Mouse (Mus musculus) neural tube, embryonic 14.5 days (tissue): ENCODE data around the gene Pdia5. TPM values are rescaled to one million over a fixed set of nuclear protein-coding genes. Genes with fewer than 3 reads are reported as not detected.

Source experiments
- ATAC-seq: fragments of 200-750 bp; cut with Nextera tagmentation; 2 replicates; pipeline ENCODE4 v1.8.0; 2017; ENCODE audit warnings: low read depth, mild to moderate bottlenecking, moderate TSS enrichment, moderate library complexity
- H3K27ac ChIP-seq: fragments of 300-500 bp; sonication (generic); 2 replicates; pipeline ENCODE4 v1.5.1; 2014; ENCODE audit warnings: low read depth, mild to moderate bottlenecking, control low read depth, low read length, moderate library complexity, mixed read lengths
- H3K27me3 ChIP-seq: fragments of 300-500 bp; sonication (generic); 2 replicates; pipeline ENCODE4 v1.6.1; 2014; ENCODE audit warnings: low read length; ENCODE audit not compliant: control insufficient read depth, insufficient read depth
- H3K36me3 ChIP-seq: fragments of 300-500 bp; sonication (generic); 2 replicates; pipeline ENCODE4 v1.6.1; 2014; ENCODE audit warnings: low read length, mixed read lengths; ENCODE audit not compliant: control insufficient read depth, insufficient read depth
- H3K4me1 ChIP-seq: fragments of 300-500 bp; sonication (generic); 2 replicates; pipeline ENCODE4 v1.6.1; 2014; ENCODE audit warnings: low read length; ENCODE audit not compliant: control insufficient read depth, insufficient read depth
- H3K4me2 ChIP-seq: fragments of 300-500 bp; sonication (generic); 2 replicates; pipeline ENCODE4 v1.6.1; 2014; ENCODE audit warnings: mild to moderate bottlenecking, low read depth, low read length, control low read depth
- H3K4me3 ChIP-seq: fragments of 300-500 bp; sonication (generic); 2 replicates; pipeline ENCODE4 v1.5.1; 2014; ENCODE audit warnings: low read depth, low read length, control low read depth, mixed read lengths
- H3K9ac ChIP-seq: fragments of 300-500 bp; sonication (generic); replicated peaks from 2 replicates; pipeline ENCODE4 v1.6.1; 2014; ENCODE audit warnings: low read depth, mild to moderate bottlenecking, control low read depth, low read length, mixed read lengths
- H3K9me3 ChIP-seq: fragments of 300-500 bp; sonication (generic); 2 replicates; pipeline ENCODE4 v1.6.1; 2016; ENCODE audit warnings: low read length; ENCODE audit not compliant: control insufficient read depth
- WGBS: fragments of 180-500 bp; shearing (Covaris S2); extraction: QIAGEN DNeasy Blood & Tissue Kit; methylation state at CpG from one replicate; pipeline ENCODE4 v1.1.7; 2014; 5-methylcytosine and 5-hydroxymethylcytosine counted together
- microRNA-seq: library from miRNA; unstranded; fragments of <30 nt; microRNA quantifications from one replicate; pipeline ENCODE4, GENCODE M21; 2016
- polyA plus RNA-seq: library from polyadenylated mRNA; unstranded; fragments of >200 nt; fragmentation: Nextera tagmentation; extraction: Ambion mirVana; gene quantifications from 2 replicates; pipeline ENCODE4 v1.2.1, GENCODE M21; 2014

Pdia5 gene
- polyA plus RNA-seq, 1 experiment from 2014 or later = 3.2 TPM

- WGBS = 95% methylated on average over 2 of the region's 2 CpGs
- Histone ChIP-seq H3K36me3 (no peaks in the 10 kb centered on the region), H3K9me3 (no peaks in the 10 kb centered on the region), H3K4me2 (no peak overlapping the region), H3K4me3 (no peak overlapping the region), H3K27me3 (no peaks in the 10 kb centered on the region), H3K27ac (no peak overlapping the region), H3K9ac (no peak overlapping the region), H3K4me1 (no peaks in the 10 kb centered on the region)
- ATAC-seq = no peak
These were observed 128.5 kb downstream of the Pdia5 start for GRCm38 (mm10) chr16:35362221-35362620.

GRCm38 (mm10) chr16:35360593-35360992 lies 130.1 kb downstream of the Pdia5 start:
- no peak overlapping the region for H3K4me3 ChIP-seq
- H3K4me1 ChIP-seq = no peaks in the 10 kb centered on the region
- no peaks in the 10 kb centered on the region for H3K36me3 ChIP-seq
- no peak overlapping the region for H3K9ac ChIP-seq
- no peaks in the 10 kb centered on the region for H3K27me3 ChIP-seq
- no peak overlapping the region for H3K4me2 ChIP-seq
- 32% methylated on average over 6 of the region's 6 CpGs for WGBS
- no peak overlapping the region for H3K27ac ChIP-seq
- ATAC-seq = no peak
- no peaks in the 10 kb centered on the region for H3K9me3 ChIP-seq

GRCm38 (mm10) chr16:35357449-35357848 lies 133.2 kb downstream of the Pdia5 start:
- H3K27ac ChIP-seq = no peak overlapping the region
- H3K4me1 ChIP-seq = no peaks in the 10 kb centered on the region
- no peak for ATAC-seq
- no peak overlapping the region for H3K4me2 ChIP-seq
- no peaks in the 10 kb centered on the region for H3K9me3 ChIP-seq
- H3K9ac ChIP-seq = no peak overlapping the region
- H3K27me3 ChIP-seq = no peaks in the 10 kb centered on the region
- H3K36me3 ChIP-seq = no peaks in the 10 kb centered on the region
- no peak overlapping the region for H3K4me3 ChIP-seq
- WGBS = 80% methylated on average over 1 of the region's 1 CpGs

Small RNAs within 50 kb of the gene (microRNA-seq; reads per million reads assigned to microRNA genes)
- not detected for gene Gm25548

Other genes with a start within 250 kb of the Pdia5 start
- gene Sec22a, start 127.0 kb downstream of the Pdia5 start, polyA plus RNA-seq = 40.3 and 44.0 TPM in 2 replicates
- gene Sema5b, start 50.3 kb upstream of the Pdia5 start, polyA plus RNA-seq = 18.1 and 21.4 TPM in 2 replicates